Mouse (Mus musculus) layer of hippocampus, postnatal 14 days (tissue): ENCODE data around the gene Glud1. TPM values are rescaled to one million over a fixed set of nuclear protein-coding genes. Genes with fewer than 3 reads are reported as not detected.

ENCODE experiments used
- DNase-seq, 2 experiments: peaks; one replicate each; pipeline ENCODE4 v3.0.0; 2021 to 2022; ENCODE audit warnings: low spot score in 2 of 2, mixed read lengths in 1 of 2
- long read RNA-seq, 2 experiments: library from polyadenylated mRNA; stranded (forward); transcript quantifications; one replicate each; pipeline ENCODE4 v2.0.0; 2021
- total RNA-seq, 2 experiments: library from RNA; stranded (reverse); gene quantifications; 2 replicates each; pipeline ENCODE4 v1.2.3; 2021

Glud1 gene
- total RNA-seq = 100 to 1,000 TPM; 364 to 392 TPM
- long read RNA-seq, experiment 1, transcript Glud1-201 (13 exons, 3,390 nt) = major isoform, 181 of 202 reads
- long read RNA-seq, experiment 1, partial matches to known transcripts = 18 of 202 reads
- long read RNA-seq, experiment 1, other reads (novel, unspliced or antisense) = 3 of 202 reads
- long read RNA-seq, experiment 2, transcript Glud1-201 (13 exons, 3,390 nt) = major isoform, 169 of 198 reads
- long read RNA-seq, experiment 2, partial matches to known transcripts = 25 of 198 reads
- long read RNA-seq, experiment 2, other reads (novel, unspliced or antisense) = 4 of 198 reads

GRCm38 (mm10) chr14:34310234-34310965 lies at the start of gene Glud1, which contains the start of gene Shld2:
TSS of gene Glud1 (plus strand) at chr14:34310727.
TSS of gene Shld2 (minus strand) at chr14:34310493.
- peak; percentile 90 to 94 for DNase-seq

DNA sequence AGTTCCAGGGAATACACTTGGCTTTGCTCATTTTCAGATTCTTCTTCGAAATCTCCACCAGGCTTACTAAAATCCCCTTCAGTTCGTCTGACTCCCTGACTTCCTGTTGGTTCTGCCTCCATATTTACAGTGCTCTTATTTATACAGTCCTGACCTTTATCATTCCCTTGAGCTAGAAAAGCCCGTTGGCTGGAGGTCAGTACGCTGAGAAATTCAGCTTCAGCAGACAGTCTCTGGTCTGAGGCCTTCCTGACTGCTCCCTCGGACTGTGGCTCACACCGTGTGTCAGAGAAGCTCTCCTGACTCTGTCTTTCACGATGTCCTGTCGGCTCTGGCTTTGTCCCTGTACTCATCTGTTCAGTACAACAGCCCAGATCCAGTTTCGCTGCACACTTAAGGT lies 42.5 kb upstream of the Glud1 start:
- DNase-seq = no peak

- peak in 1 of 2 experiments; percentile 31 for DNase-seq
Measured at GRCm38 (mm10) chr14:34273280-34273679, 37.2 kb upstream of the Glud1 start.

- DNase-seq = no peak
Measured at GRCm38 (mm10) chr14:34274141-34274540, 36.4 kb upstream of the Glud1 start.

DNA sequence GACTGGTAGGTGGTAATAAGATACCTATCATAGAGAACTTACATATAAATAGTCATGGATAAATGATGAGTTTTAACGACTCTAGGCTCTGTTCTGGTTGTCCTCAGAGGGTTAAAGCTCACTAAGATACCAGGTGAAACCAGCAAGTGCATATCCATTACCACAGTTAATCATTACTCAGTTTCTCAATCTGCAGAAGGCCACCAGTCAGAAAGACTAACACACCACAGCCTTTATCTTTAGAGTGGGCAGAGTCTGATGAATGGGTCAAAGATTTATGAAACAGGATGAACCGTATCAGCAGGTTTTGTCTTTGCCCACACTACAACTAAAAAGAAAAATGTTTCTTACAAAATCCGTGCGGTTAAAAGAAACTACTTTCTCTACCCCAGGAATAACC lies 35.3 kb upstream of the Glud1 start:
- DNase-seq = no peak

DNA sequence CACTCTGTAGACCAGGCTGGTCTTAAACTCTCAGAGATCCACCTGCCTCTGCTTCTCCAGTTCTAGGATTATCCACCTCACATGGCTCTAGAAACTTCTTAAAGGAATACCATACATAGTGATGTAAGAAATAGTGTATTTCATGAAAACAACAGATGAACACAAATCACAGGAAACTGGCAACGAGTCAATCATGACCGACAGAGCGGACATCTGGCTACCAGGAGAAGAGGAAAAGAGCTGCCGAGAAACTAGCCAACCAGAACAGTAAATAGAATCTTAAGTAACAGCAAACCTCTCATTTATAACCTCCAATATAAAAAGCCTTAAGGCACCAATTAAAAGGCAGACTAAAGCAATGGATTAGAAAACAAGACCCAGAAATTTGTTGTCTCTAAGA lies 30.8 kb upstream of the Glud1 start:
- no peak for DNase-seq

DNA sequence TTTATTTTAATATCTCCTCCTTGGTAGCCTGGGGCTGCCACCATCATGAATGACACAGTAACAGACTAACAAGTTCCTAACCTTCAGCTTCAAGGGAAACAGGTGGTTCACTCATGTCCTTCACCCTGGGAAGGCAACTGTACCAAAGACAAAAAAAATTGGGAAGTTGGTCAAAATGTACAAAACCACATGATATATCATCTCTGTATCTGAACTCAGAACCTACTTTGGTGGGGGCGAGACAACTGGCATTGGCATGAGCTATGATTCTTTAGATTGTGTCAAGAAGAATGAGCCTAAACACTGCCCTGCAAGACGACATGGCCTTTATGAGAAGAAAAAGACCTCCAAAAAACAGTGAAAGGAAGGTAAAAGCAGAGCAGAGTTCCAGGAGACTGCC lies 29.7 kb upstream of the Glud1 start:
- no peak for DNase-seq

DNA sequence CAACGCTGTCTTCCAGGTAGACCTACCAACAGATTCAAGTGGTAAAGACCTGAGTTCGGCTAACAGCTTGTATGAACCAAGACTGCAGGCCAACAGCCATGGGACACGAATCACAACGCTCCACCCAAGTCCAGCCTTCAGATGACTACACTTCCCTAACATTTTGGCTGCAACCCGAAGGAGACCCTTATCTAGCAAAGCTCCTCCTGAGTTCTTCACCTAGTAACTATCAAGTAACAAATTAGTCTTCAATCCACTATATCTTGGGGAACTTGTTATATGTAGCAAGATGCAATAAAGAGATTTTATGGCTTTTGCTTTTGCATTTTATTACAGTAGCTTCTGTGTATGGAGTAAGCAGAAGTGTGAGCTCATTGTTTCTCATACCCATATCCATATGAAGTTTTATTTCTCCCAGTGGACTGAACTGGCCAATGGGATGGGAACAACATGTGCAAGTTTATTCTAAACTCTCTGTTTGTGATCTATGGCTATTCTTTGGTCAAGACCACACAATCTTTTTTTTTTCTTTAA lies 28.7 kb upstream of the Glud1 start:
- no peak for DNase-seq

DNA sequence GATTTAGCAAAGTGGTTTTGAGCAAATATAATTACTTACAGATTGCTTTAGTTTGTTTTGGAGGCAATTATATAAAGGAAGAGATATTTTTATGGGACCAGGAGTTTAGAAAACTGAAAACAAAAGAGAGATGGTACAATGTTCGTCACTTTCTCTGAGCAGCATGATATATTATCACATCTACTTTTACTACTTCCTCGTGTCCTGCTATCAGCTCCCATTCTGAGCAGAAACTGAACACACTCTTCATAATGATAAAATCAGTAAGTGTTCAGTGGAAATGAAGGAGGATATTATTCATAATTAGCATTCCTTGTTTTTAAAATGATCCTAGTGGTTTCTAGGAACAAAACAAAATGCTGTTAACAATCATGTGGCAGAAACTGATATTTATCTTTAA lies 22.1 kb upstream of the Glud1 start:
- DNase-seq = no peak

DNA sequence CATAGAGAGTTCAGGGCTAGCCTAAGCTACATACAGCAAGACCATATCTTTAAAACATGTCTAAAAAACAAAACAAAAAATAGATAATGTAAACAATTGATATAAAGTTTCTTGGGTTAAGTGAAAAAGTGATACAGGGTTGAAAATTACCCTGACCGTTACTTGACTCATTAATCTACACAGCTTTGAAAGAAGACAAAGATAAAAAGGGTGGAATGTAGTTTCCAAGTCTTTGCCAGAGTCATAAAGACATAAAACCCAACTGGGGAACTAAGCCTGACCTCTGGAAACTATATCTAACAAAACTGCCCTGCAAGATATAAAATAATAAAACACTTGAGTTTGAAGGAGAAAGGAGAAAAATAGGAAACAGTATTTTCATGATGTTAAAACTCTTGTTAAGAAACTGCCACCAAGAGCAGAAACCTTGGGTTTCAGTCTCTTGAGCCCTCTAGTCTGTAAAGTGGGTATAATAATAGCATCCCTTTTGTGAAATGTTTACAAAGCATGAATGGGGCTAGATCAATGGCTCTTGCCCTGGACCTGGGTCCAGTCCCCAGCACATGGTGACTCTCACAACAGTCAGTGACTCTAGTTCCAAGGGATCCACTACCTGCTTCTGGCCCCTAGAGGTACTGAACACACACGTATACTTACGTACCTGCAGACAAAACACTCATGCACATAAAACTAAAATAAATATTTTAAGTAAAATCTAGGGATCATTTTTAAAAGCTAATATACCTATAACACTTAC lies 21.1 kb upstream of the Glud1 start:
- DNase-seq = no peak

GRCm38 (mm10) chr14:34290229-34290628 lies 20.3 kb upstream of the Glud1 start:
- DNase-seq = no peak

DNA sequence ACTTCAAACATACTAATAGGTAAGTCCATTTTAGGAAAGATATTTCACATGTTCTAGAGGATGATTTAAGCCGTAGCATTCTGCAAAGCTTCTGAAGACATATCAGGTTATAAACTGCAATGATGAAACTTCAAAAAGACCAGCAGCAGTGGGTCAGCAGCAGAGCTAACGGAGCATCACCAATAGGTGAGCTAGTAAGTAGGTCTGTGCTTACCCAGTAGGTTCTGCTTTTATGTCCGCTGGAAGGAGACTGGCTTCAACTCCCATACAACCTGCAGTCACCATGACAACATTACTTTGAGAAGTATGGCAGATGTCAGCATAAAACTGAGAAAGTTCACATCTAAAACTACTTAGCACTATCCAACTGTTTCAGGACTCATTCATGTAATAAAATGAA lies 16.9 kb upstream of the Glud1 start:
- DNase-seq = no peak

DNA sequence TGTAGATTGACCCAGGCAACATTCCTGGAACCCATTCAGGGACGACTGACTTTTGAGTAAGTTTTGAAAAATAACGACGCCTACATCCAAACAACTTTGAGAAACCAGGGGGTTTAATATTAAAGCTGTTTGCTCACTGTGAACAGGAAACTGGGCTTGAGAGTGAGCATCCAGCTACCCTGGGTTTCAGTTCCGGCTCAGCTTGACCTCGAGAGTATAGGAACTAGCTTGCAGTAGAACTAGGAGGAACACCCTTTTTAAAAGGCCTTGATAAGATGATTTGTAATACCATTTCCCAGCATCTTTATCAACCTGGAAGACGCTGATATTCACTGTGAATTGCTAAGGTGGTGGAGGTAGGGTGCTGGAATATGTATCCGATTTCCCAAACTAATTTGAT lies 14.2 kb upstream of the Glud1 start:
- DNase-seq = no peak

DNA sequence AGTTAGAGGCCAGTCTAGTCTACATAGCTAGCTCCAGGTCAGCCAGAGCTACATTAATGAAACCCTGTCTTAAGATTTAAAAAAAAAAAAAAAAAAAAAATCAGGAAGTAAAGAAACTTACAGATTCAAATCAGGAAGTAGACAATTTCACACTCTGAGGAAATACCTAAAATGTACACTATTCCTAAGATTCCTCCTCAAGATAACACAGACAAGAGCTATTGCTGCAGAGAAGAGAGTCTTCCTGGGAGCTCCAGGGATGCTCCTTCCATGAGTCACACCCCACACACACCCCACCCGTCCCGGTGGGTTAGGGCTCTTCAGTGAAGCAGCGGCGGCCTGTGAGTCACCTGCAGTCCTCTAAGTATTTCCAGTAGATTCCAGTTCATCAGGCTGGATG lies 13.5 kb upstream of the Glud1 start:
- no peak for DNase-seq

DNA sequence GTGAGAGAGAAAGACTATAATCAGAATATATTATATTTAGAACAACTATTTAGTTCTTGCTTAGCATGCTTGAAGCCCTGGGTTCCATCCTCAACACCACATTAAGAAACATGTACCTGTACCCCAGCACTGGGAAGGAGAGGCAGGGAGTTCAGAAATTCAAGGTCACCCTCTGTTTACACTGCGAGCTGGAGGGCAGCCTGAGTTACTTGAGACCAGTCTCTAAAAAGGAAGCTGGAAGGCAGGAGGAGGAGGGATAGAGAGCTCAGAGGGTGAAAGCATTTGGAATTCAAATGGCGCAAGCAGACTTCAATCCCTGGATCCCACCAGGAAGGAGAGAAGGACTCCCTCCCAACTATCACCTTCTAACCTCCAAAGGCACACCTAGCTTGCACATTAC lies 12.9 kb upstream of the Glud1 start:
- no peak for DNase-seq

- no peak for DNase-seq
Measured at GRCm38 (mm10) chr14:34298871-34299700, 11.4 kb upstream of the Glud1 start.

- DNase-seq = no peak
Measured at GRCm38 (mm10) chr14:34302681-34303242, 7.8 kb upstream of the Glud1 start.

DNA sequence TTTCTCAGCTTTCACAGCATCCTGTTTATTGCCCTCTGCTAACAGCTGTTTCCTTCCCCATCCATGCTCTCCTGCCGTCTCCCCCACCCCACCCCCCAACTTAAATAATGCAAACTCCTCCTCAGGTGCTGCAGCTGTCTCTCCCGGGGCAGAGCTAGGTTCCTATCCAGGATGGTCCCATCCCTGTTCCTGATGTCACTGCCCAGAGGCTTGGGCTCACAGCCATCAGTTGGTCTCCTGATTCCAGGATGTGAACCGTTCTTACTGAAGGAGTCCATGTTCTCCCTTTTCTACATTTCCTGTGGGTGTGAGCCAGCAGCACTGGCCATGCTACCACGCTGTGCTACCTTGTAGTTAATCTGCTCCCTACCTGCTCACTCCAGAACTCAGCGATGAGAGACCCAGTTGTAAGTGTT lies 7.3 kb upstream of the Glud1 start:
- no peak for DNase-seq

- no peak for DNase-seq
Measured at GRCm38 (mm10) chr14:34309266-34309665, 1.3 kb upstream of the Glud1 start.

- DNase-seq = no peak
Measured at GRCm38 (mm10) chr14:34309907-34310233, 657 bp upstream of the Glud1 start.
